Mouse (Mus musculus) C2C12 (cell line): ENCODE results near the gene 2010109A12Rik.

Experiments
- CTCF ChIP-seq: IDR thresholded peaks from one replicate; pipeline ENCODE4 v1.5.1; 2011; ENCODE audit not compliant: control insufficient read depth, insufficient read depth, insufficient read length
- MAX ChIP-seq: IDR thresholded peaks from one replicate; pipeline ENCODE4 v1.6.1; 2011; ENCODE audit warnings: mild to moderate bottlenecking, control low read depth
- USF1 ChIP-seq: IDR thresholded peaks from one replicate; pipeline ENCODE4 v1.6.1; 2011; ENCODE audit warnings: low read depth, mild to moderate bottlenecking, control low read depth, moderate library complexity

GRCm38 (mm10) chr5:93171420-93171819 lies 34.9 kb upstream of the 2010109A12Rik start:
- TF ChIP-seq CTCF (no peak), MAX (no peak), USF1 (no peak)
